Mouse (Mus musculus): ENCODE results near the gene Mfsd11.

Mfsd11 gene

GRCm38 (mm10) chr11:116852291-116852890, at the start of gene Mfsd11:
Mfsd11 (plus strand) TSS chr11:116852440.
- peak; percentile 85 to 94 for DNase-seq

- no peak for DNase-seq
Observed at GRCm38 (mm10) chr11:116802709-116803108, 49.5 kb upstream of the Mfsd11 start.

GRCm38 (mm10) chr11:116806136-116807071, 45.8 kb upstream of the Mfsd11 start:
- no peak for DNase-seq

GRCm38 (mm10) chr11:116807116-116807515, 45.1 kb upstream of the Mfsd11 start:
- DNase-seq, result no peak

- no peak for DNase-seq
Observed at GRCm38 (mm10) chr11:116807526-116807925, 44.7 kb upstream of the Mfsd11 start.

- peak; percentile 89 to 91 for DNase-seq
Observed at GRCm38 (mm10) chr11:116807938-116808606, 44.2 kb upstream of the Mfsd11 start.

- no peak for DNase-seq
Observed at GRCm38 (mm10) chr11:116808811-116809395, 43.3 kb upstream of the Mfsd11 start.

- no peak for DNase-seq
Observed at GRCm38 (mm10) chr11:116809520-116809919, 42.7 kb upstream of the Mfsd11 start.

GRCm38 (mm10) chr11:116810528-116810927, 41.7 kb upstream of the Mfsd11 start:
- DNase-seq, result no peak

GRCm38 (mm10) chr11:116810983-116811901, 41.0 kb upstream of the Mfsd11 start:
- DNase-seq, result peak; percentile 55 to 69

- DNase-seq, result peak; percentile 39 to 71
Observed at GRCm38 (mm10) chr11:116812793-116813529, 39.3 kb upstream of the Mfsd11 start.

GRCm38 (mm10) chr11:116813610-116814009, 38.6 kb upstream of the Mfsd11 start:
- no peak for DNase-seq

- peak; percentile 65 to 85 for DNase-seq
Observed at GRCm38 (mm10) chr11:116814076-116814883, 38.0 kb upstream of the Mfsd11 start.

- DNase-seq, result no peak
Observed at GRCm38 (mm10) chr11:116814884-116815415, 37.3 kb upstream of the Mfsd11 start.

GRCm38 (mm10) chr11:116816769-116817168, 35.5 kb upstream of the Mfsd11 start:
- no peak for DNase-seq

- DNase-seq, result no peak
Observed at GRCm38 (mm10) chr11:116817567-116817966, 34.7 kb upstream of the Mfsd11 start.

- DNase-seq, result peak in 1 of 2 experiments; percentile 68
Observed at GRCm38 (mm10) chr11:116818722-116819121, 33.5 kb upstream of the Mfsd11 start.

- DNase-seq, result no peak
Observed at GRCm38 (mm10) chr11:116819932-116820593, 32.2 kb upstream of the Mfsd11 start.

Data from kidney, postnatal 25 days (tissue).